Mouse (Mus musculus): ENCODE data around the gene Ubr7.

The Ubr7 gene

DNA sequence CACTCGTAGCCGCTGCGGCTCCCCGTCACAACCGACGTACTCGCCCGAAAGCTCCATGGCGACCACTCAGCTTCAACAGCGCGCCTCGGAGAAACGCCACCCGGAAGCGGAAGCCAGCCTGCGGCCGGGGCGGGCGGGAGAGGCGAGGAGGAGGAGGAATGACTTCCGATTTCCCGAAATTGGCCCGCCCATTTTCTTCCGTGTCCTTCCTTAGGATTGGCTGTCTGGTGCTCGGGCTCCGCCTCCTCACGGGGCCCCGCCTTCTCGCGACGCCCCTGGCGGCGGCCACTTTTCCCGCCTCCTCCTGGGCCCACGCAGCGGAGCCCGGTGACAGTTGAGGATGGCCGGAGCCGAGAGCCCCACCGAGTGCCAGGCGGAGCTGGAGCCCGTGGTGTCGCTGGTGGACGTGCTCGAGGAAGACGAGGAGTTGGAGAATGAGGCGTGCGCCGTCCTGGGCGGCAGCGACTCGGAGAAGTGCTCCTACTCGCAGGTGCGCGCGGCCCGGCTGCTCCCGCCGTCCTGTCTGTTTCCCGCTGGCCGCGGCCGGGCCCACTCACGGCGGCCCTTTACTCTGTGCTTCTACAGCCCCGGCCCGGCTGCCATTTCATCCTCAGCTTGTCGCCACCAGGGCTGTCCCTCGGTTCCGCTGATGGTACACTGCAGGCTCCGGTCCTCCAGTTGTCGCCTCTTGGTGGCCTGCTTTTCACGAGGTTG is at the start of gene Ubr7, which contains the start of the genes Gm28051 and Gon7:
TSS of gene Ubr7 (plus strand) at position 279 of the 714 bp plus-strand sequence.
TSS of gene Gm28051 (minus strand) at position 77 of the 714 bp plus-strand sequence.
TSS of gene Gon7 (minus strand) at position 115 of the 714 bp plus-strand sequence.
- peak; percentile 99 for DNase-seq (ENCODE audit: low read depth)

DNA sequence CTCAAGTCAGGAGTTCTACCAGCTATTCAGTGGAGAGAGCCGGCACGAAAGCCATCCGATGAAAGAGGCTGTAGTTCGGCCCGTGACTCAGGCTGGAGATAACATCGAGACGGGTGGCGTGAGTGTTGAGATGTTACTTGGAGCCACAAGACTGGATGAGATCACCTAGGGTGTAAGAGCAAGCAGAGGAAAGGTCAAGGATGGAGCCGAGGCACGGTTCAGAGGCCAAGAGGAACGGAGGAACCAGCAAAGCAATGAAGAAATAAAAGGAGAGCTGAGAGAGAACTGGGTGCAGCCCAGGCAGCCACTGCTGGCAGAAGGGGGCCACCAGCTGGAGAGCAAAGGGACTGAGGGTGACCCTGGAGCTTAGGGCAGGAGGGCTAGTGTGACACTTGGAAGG is 49.5 kb upstream of the Ubr7 start:
- no peak for DNase-seq (ENCODE audit: low read depth)

DNA sequence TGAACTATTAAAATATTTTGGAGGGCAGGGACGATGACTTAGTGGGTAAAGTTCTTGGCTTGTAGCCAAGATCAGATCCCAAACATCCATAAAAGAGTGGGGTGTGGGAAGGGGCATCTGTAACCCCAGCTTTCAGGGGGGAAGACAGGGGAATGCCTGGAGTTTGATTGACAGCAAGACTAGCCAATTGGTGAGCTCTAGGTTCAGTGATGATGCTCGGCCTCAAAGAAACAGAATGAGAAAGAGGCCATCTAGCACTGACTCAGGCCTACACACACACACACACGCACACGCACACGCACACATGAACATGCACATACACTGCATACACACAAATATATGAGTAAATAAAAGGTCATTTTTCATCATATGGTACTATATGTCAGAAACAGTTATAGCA is 47.9 kb upstream of the Ubr7 start:
- DNase-seq (ENCODE audit: low read depth) = no peak

DNA sequence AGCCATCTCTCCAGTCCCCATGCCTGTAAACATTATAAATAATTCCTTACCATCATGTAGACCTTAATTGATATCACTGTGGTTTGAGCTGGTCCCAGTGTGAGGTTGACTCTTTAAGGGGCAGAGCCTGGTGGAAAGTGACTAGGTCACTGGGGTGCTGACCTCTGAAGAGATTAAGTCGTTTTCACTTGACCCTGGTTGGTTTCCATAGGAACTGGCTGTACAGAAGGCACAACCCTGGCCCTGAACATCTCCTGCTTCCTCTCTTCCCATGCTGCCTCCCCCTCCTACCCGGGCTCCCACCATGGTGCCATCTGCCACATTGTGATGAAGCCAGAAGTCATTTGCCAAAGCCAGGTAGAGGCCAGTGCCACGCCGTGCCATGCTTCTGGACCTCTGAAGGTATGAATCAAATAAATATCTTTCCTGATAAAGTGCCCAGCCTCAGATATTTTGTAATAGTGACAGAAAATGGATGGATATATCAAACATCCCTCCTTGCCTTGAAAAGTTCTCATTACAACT is 46.9 kb upstream of the Ubr7 start:
- no peak for DNase-seq (ENCODE audit: low read depth)

DNA sequence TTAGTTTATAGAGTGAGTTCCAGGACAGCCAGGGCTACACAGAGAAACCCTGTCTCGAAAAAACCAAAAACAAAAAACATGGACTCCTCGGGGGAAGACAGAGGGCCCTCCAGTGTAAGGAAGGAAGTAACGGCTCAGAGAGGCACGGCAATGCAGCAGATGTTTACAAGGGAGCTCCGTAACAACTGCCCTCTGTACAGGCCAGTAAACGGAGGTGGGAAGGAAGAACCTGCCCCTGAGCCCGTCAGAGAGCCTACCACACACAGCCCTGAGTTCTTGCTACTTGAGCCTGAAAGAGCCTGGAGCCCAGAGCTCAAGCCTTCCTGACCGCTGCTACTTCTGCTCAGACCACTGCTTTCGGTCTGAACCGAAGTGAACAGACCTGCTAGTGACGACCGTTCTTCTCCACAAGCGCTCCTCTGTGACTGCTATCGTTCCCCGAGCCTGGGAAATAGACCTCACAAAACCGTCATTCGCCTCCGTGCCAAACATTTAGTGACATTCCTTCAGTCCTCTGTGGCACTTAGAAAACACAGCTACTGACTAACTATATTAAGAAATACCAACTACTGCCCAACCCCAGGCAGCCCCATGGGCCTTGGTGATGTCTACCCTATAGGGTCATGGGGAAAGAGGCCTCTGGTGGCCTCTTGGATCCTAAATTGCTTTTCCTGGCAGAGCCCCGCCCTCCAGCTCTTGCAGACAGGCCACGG is 44.5 kb upstream of the Ubr7 start:
- DNase-seq (ENCODE audit: low read depth) = no peak

DNA sequence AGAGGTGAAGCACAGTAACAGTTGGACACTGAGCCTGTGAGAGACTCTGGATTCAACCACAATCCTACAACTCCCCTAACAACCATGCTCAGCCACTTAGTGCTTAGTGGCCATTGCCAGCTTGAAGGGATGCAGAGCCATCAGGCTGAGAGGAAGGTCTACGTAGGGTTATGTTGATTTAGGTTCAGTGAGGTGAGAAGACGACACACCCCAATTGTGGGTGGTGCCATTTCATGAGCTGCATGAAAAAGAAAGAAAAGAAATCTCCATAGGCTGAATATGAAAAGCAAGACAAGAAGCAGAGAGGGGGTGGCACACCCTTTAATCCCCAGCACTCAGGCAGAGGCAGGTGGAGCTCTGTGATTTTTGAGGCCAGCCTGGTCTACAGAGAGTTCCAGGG is 43.7 kb upstream of the Ubr7 start:
- DNase-seq (ENCODE audit: low read depth) = peak; percentile 29

DNA sequence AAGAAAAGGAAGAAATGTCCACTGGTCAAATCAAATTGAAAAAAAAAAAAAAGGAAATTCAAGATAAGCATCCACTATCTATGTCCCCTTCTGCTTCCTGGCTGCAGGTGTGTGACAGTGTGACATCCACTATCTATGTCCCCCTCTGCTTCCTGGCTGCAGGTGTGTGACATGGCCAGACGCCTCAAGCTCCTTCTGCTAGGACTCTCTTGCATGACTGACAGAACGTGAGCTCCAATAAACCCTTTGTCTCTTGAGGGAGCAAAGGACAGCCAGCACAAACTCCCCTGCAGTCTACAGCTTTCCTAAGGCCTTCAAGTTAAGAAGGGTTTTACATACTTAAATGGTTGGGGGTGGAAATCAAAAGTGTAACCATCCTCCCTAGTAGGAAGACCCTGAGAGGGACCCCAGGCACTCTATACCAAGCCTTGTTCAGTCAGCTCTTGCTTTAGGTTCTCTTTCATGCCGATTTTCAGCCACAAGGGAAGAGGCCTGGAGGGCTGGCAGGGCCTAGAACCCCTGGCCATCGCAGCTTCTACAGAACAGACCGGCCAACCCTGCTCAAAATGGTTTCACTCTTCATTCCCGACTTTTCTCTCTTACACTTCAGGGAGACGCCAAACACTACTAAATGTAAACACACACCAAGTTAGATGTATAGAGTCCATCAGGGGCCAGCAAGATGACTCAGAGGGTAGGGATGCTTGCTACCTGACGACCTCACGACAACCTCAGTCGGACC is 42.9 kb upstream of the Ubr7 start:
- DNase-seq (ENCODE audit: low read depth) = no peak

DNA sequence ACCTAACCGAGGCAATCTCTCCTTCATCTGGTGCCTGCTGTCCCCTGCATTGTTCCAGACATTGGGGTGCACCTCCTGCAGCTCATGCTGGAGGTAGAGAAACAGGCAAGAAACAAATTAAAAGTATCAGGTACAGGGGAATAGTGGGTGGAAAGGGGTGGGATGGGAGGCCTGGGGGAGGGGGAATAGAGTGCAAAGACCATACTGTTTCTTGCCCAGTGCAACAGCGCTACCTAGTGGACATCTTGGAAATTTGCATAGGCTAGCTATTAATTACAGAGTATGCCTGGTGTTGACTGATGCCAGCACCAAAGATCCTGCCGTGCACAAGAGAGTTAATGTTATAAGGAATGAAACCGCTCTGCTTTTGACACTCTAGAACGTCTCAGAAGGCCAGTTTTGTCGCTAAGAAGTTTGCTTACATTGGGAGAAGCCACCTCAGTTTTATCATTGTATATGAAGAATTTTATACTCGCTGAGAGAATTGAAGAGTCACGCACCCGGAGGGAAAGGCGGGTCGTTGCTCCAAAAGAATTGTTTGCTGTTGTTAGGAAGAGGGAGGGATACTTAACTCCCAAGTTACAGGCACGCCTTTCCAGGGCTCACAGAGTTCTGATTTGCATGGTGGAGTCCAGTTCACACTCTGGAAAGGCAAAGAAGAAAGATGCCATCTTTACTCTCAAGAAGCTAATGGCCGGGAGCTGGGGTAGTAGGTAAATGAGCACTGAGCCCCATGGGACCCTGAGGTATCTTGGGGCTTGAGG is 38.0 kb upstream of the Ubr7 start:
- peak; percentile 86 for DNase-seq (ENCODE audit: low read depth)

DNA sequence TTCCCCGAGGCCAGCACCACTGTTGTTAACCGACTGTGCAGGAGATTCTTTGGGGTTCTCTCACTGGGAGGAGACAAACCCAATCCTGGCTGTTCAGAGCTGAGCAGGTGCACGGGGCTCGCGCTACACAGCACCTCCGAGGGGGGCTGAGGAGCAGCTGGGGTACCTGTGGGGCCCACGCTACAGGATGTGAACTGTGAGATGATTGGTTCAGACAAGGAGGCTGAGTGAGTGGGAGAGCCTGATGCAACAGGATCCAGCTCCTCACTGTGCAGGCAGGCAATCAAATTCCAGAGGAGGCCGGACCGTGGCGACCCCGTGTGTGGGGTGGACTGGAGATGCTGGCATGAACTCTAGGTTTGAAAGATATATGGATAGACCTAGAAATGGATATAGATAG is 35.3 kb upstream of the Ubr7 start:
- no peak for DNase-seq (ENCODE audit: low read depth)

DNA sequence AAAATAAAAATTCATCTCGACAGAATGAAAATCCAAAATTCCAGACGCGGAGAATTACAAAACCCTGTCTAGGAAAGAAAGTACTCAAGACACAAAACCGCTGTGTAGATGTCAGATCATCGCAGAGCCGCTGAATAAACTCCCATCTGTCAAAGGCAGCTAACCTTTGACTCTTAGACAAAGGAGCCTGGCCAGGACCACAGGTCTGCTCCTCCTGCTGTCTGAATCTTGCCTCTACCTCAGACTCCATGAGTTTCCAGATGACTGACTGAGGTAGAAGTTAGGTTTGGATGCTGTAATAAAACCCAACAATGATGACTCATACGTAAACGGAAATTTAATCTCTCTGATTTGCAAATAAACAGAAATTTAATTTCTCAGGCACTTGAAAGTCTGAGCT is 34.8 kb upstream of the Ubr7 start:
- DNase-seq (ENCODE audit: low read depth) = peak; percentile 45

DNA sequence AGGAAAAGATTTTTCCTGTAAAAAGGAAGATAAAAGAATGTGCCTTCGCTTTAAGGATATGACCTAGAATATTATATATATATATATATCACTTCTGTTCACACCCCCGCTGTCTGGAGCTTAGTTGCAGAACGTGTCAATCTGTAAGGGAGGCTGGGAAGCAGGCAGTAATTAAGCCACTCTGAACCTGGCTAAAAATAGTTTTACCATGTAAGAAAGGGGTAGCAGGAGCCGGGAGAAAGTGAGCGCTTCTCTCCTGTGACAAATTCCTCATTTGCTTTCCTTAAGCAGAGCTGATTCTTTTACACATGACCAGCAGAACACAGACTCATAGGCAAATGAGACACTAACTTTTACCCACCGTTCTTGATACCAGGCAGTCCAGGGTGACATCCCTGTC is 33.9 kb upstream of the Ubr7 start:
- DNase-seq (ENCODE audit: low read depth) = no peak

DNA sequence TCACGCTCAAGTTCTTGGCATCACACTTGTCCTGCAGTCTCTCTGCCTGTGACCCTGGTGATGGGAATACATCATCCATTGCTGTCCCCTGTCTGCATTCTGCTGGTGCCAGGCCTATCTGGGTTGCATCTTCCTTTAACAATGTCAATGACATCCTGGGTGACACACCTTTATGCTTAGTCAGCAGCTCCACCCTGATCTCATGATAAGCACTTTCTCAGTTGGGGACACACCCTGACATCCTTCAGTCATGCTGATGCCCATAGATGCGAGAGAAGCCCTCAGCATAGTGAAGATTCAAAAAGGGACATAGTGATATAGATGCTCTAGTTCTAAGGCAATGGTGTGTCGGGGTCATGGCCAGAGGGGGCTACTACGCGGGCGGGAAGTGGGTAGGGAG is 32.6 kb upstream of the Ubr7 start:
- peak; percentile 83 for DNase-seq (ENCODE audit: low read depth)

DNA sequence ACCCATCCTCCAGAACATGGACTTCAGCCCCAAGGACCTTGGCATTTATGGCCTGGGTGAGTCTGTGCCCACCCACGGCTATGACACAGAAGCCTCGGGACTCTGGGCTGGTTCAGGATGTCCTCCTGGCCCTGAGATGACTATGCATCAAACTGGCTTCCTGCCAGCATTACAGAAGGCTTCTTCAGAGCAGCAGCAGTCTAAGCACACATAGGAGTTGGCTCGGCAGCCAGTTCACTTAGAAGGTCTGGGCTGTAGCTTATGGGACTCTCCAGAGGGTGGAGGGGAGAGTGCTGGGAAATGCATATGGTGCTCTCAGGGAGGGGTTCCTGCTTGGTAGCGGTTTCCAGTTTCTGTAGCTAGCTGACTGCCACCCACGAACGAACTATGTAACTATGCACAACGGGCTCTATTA is 32.0 kb upstream of the Ubr7 start:
- peak; percentile 81 for DNase-seq (ENCODE audit: low read depth)

DNA sequence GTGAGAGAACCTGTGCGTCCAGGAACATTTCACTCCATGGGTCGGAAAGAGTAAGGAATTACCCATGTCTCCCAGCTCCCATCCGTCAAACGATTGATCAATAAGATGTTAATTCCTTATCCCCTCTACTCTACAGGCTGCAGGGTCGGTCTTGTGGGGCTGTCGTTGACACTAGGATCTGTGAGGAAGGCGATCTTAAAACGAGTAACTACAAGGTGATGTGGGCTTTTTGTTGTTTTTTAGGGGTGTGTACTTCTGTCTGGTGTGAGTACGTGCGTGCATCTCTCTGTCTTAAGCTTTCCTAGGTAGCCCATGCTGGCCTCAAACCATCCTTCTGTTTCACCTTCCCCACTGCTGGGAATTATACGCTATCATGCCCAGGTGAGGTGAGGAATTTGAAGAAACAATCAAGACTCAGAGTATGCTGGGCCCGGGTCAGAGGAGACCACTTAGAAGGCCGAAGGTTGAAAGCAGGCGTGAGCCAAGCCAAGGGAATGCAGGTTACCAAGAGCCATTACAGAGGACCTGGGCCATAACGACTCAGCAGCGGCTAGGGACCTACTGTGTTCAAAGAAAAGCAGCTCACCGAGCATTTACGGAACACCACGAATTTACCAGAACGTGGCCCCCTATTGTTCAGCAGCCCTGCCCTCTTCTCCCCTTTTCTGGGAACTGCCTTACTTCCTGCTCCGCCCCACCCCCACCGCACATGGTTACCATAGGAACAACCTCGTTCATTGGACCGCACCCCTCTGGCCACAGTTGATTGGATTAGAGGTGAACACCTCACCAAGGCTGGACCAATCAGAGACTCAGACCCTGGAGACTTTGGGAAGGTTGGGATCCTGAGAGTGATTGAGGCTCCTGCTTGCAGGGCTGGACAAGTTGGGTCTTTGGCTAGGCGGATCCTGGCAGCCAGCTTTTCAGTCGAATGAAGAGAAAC is 27.6 kb upstream of the Ubr7 start:
- DNase-seq (ENCODE audit: low read depth) = peak; percentile 73

DNA sequence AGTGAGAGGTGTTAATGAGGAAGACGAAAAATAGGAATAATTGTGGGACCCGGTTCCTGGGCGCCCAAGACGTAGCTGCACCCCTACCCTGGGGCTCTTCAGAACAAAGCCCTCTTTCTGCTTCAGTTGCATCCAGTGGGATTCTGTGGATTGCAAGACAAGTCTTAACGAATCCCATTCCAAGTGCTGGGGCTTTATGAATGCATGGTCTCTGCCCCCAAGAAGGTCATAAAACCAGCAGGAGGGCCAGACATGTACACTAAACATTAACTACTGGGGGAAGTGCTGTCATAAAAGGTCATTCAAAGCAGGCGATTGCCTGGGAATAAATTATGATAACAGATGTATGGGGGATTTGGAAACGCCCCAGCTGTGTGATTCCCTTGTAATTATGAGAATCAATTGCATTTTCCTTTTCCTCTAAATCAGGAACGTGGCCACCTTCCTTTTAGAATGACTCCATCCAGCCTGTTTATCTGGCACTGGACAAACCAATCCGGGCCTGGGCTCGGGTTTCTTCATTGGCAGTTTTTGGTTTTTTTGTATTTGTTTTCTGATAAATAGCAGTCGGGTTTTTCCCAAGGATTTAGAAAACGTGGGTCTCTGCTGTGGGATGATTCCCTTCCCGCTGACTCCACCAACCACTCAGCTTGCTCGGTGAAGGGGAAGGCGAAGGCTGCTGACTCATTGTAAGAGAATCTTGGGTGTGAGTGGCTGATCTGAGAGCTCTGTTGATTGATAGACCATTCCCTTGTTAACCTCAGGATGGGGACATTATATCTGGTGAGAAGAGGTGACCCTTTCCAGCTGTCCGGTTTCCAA is 26.8 kb upstream of the Ubr7 start:
- no peak for DNase-seq (ENCODE audit: low read depth)

DNA sequence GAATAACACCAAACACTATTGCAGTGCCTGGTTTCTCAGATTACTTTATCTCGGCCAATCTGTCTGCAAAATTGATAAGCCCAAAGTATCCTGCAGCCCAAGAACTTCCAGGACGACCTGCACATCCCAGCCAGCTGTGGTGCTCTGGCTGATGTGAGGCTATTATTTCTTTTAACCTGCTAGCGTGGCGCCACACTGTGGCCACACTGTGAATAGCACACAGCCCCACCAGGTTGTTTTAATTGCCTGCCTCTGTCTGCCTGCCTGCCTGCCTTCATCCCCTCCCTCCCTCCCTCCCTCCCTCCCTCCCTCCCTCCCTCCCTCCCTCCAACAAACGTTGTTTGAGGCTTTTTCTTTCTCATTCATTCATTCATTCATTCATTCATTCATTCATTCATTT is 24.4 kb upstream of the Ubr7 start:
- DNase-seq (ENCODE audit: low read depth) = peak; percentile 88

DNA sequence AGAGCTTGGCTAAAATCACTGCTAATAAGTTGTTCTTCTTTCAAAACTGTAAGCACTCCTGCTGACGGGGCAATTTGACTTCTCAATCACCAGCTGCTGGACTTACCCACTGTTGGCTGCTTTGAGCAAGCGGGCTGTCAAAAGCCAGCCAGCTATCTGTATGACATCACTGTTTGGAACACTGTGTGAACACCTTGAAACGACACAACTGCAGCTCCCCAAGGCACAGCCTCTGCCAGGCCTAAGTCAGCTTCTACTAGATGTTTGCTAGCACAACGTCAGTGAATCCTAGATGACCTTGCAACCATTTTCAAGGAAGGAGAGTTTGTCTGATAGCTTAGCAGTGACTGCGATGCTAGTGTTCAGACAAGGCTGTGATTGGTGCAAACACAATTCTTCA is 18.7 kb upstream of the Ubr7 start:
- no peak for DNase-seq (ENCODE audit: low read depth)

DNA sequence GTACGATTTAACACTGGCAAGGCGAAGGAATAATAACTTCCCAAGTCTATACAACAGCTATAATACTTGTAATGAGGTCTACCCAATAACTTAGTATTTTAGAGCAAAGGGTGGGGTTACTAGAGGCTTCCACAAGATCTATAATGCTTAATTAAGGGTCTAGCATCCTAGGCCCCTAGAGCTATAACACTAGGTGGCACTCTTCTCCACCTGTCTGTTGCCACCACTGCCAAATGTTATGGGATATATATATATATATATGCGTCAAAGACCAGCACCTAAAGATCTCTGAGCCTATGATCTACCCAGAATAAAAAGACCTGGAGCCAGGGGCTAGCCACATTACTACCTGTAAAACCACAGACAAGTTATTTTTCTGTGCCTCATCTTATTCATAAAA is 17.5 kb upstream of the Ubr7 start:
- DNase-seq (ENCODE audit: low read depth) = peak; percentile 70

DNA sequence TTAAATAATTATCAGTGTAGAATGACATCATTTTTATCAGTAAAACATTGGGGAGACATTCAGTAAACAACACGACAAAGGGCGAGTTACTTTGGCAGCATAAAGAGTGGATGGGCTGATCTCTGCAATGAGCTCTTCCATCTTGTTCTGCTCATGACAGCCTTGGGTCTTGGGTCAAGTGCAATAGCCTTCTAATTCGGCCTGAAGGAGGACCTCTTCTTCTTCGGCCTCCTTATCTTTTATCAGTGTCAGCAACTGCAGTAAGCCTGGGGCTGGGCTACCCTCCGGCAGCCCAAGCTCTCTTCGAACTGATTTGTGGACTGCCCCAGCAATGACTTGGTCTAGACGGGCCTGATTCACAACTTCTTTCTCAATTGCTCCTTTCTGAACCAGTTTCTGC is 15.7 kb upstream of the Ubr7 start:
- DNase-seq (ENCODE audit: low read depth) = no peak

DNA sequence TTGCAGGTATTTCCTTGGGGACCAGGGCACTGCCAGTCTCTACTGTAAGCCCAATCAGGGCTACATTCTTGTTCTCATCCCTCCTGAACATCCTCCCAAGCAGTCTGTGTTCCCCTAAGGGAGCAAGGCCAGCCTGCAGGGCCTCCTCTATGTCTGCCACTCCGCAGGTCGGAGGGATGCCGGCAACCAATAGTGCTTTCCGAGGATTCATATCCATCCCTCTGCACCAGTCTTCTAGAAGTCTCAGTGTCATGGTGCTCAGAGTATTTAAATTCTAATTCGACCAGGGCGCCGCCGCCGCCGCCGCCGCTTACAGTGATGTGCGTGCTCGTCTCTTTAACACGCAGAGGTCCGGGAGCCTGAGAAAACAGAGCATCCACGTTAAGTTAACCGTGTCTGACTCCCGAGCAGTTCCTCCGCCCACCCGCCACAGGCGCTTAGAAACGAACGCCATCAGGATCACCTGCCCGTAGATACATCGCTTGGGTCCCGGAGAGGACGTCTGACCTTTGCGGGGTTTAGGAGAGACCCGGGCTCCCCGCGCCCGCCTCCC is 14.7 kb upstream of the Ubr7 start:
- DNase-seq (ENCODE audit: low read depth) = no peak

Measured in induced T-regulatory cell, adult 2 months (primary cell).